Mouse (Mus musculus) hindbrain, embryonic 10.5 days (tissue): ENCODE results near the gene Nid1. TPM values are rescaled to one million over a fixed set of nuclear protein-coding genes. Genes with fewer than 3 reads are reported as not detected.

Experiments
- DNase-seq: peaks from one replicate; pipeline ENCODE4 v3.0.0-alpha.2; 2017; ENCODE audit warnings: low spot score
- H3K27ac ChIP-seq: fragments of 300-500 bp; sonication (generic); 2 replicates; pipeline ENCODE4 v1.5.1; 2016; ENCODE audit warnings: mild to moderate bottlenecking, moderate library complexity
- H3K27me3 ChIP-seq: fragments of 300-500 bp; sonication (generic); 2 replicates; pipeline ENCODE4 v1.6.1; 2016; ENCODE audit warnings: mild to moderate bottlenecking; ENCODE audit not compliant: poor library complexity, insufficient read depth, severe bottlenecking
- H3K36me3 ChIP-seq: fragments of 300-500 bp; sonication (generic); 2 replicates; pipeline ENCODE4 v1.6.1; 2016; ENCODE audit warnings: mild to moderate bottlenecking, moderate library complexity
- H3K4me1 ChIP-seq: fragments of 300-500 bp; sonication (generic); replicated peaks from 2 replicates; pipeline ENCODE4 v1.6.1; 2016; ENCODE audit warnings: mild to moderate bottlenecking
- H3K4me3 ChIP-seq: fragments of 300-500 bp; sonication (generic); 2 replicates; pipeline ENCODE4 v1.5.1; 2016; ENCODE audit warnings: mild to moderate bottlenecking, moderate library complexity
- H3K9me3 ChIP-seq: fragments of 300-500 bp; sonication (generic); 2 replicates; pipeline ENCODE4 v1.6.1; 2016; ENCODE audit warnings: mild to moderate bottlenecking, moderate library complexity
- WGBS: fragments of 180-500 bp; shearing (Covaris S2); methylation state at CpG from one replicate; pipeline ENCODE4 v1.1.7; 2016; 5-methylcytosine and 5-hydroxymethylcytosine counted together
- polyA plus RNA-seq: library from polyadenylated mRNA; unstranded; fragments of >200 nt; fragmentation: Nextera tagmentation; extraction: Ambion mirVana; gene quantifications from 2 replicates; pipeline ENCODE4 v1.2.1, GENCODE M21; 2016

Gene Nid1
- polyA plus RNA-seq, 1 experiment from 2014 or later = 43.9 TPM

GRCm38 (mm10) chr13:13546792-13547191 lies 109.4 kb downstream of the Nid1 start:
- Histone ChIP-seq H3K9me3 (0 out of 2 replicates have a peak, but pooled peaks cover 5% of the 10 kb centered on the region), H3K36me3 (no peaks in the 10 kb centered on the region), H3K27me3 (no peaks in the 10 kb centered on the region), H3K27ac (no peak overlapping the region), H3K4me3 (no peak overlapping the region), H3K4me1 (no peaks in the 10 kb centered on the region)
- 80% methylated on average over 3 of the region's 3 CpGs for WGBS
- no peak for DNase-seq

GRCm38 (mm10) chr13:13547889-13548288 lies 110.5 kb downstream of the Nid1 start:
- H3K9me3 ChIP-seq = 0 out of 2 replicates have a peak, but pooled peaks cover 5% of the 10 kb centered on the region
- no peak for DNase-seq
- no peak overlapping the region for H3K4me3 ChIP-seq
- H3K36me3 ChIP-seq = no peaks in the 10 kb centered on the region
- H3K4me1 ChIP-seq = no peaks in the 10 kb centered on the region
- no peaks in the 10 kb centered on the region for H3K27me3 ChIP-seq
- WGBS = 89% methylated on average over 4 of the region's 4 CpGs
- H3K27ac ChIP-seq = no peak overlapping the region

GRCm38 (mm10) chr13:13548431-13549190 lies 111.3 kb downstream of the Nid1 start:
- H3K27me3 ChIP-seq = no peaks in the 10 kb centered on the region
- no peak for DNase-seq
- no peak overlapping the region for H3K27ac ChIP-seq
- H3K36me3 ChIP-seq = no peaks in the 10 kb centered on the region
- 0 out of 2 replicates have a peak, but pooled peaks cover 5% of the 10 kb centered on the region for H3K9me3 ChIP-seq
- H3K4me3 ChIP-seq = no peak overlapping the region
- H3K4me1 ChIP-seq = no peaks in the 10 kb centered on the region
- 90% methylated on average over 6 of the region's 6 CpGs for WGBS

GRCm38 (mm10) chr13:13549687-13550660 lies 112.6 kb downstream of the Nid1 start:
- Histone ChIP-seq H3K27me3 (no peaks in the 10 kb centered on the region), H3K27ac (no peak overlapping the region), H3K4me1 (no peaks in the 10 kb centered on the region), H3K4me3 (no peak overlapping the region), H3K36me3 (no peaks in the 10 kb centered on the region), H3K9me3 (no peaks in the 10 kb centered on the region)
- WGBS = 79% methylated on average over 9 of the region's 9 CpGs
- DNase-seq = no peak

- Histone ChIP-seq H3K27me3 (no peaks in the 10 kb centered on the region), H3K4me1 (no peaks in the 10 kb centered on the region), H3K9me3 (no peaks in the 10 kb centered on the region), H3K36me3 (no peaks in the 10 kb centered on the region), H3K4me3 (no peak overlapping the region), H3K27ac (no peak overlapping the region)
- WGBS = 54% methylated on average over 3 of the region's 3 CpGs
- DNase-seq = no peak
These were observed 114.7 kb downstream of the Nid1 start for GRCm38 (mm10) chr13:13552020-13552419.

- WGBS = 84% methylated on average over 1 of the region's 1 CpGs
These were observed 116.3 kb downstream of the Nid1 start for GRCm38 (mm10) chr13:13553660-13554059.

GRCm38 (mm10) chr13:13555196-13555595 lies 117.8 kb downstream of the Nid1 start:
- Histone ChIP-seq H3K4me3 (no peak overlapping the region), H3K4me1 (no peaks in the 10 kb centered on the region), H3K36me3 (no peaks in the 10 kb centered on the region), H3K9me3 (no peaks in the 10 kb centered on the region), H3K27ac (no peak overlapping the region), H3K27me3 (no peaks in the 10 kb centered on the region)
- WGBS = 89% methylated on average over 3 of the region's 3 CpGs
- no peak for DNase-seq

More at GRCm38 (mm10) chr13:13553660-13554059, 116.3 kb downstream of the Nid1 start:
- DNase-seq = no peak
- no peak overlapping the region for H3K27ac ChIP-seq
- H3K4me1 ChIP-seq = no peaks in the 10 kb centered on the region
- H3K4me3 ChIP-seq = no peak overlapping the region
- H3K27me3 ChIP-seq = no peaks in the 10 kb centered on the region
- no peaks in the 10 kb centered on the region for H3K9me3 ChIP-seq
- H3K36me3 ChIP-seq = no peaks in the 10 kb centered on the region

- Histone ChIP-seq H3K27me3 (no peaks in the 10 kb centered on the region), H3K9me3 (no peaks in the 10 kb centered on the region), H3K36me3 (no peaks in the 10 kb centered on the region), H3K4me3 (no peak overlapping the region), H3K4me1 (no peaks in the 10 kb centered on the region), H3K27ac (no peak overlapping the region)
- DNase-seq = no peak
- WGBS = 84% methylated on average over 5 of the region's 5 CpGs
These were observed 119.8 kb downstream of the Nid1 start for GRCm38 (mm10) chr13:13557001-13557743.

- no peak for DNase-seq
- no peaks in the 10 kb centered on the region for H3K27me3 ChIP-seq
- WGBS = 77% methylated on average over 2 of the region's 2 CpGs
- no peaks in the 10 kb centered on the region for H3K4me1 ChIP-seq
- no peak overlapping the region for H3K4me3 ChIP-seq
- no peak overlapping the region for H3K27ac ChIP-seq
- H3K9me3 ChIP-seq = no peaks in the 10 kb centered on the region
- H3K36me3 ChIP-seq = no peaks in the 10 kb centered on the region
These were observed 120.9 kb downstream of the Nid1 start for GRCm38 (mm10) chr13:13558251-13558650.

GRCm38 (mm10) chr13:13558900-13559299 lies 121.5 kb downstream of the Nid1 start:
- Histone ChIP-seq H3K27ac (no peak overlapping the region), H3K4me3 (no peak overlapping the region), H3K9me3 (no peaks in the 10 kb centered on the region), H3K27me3 (no peaks in the 10 kb centered on the region), H3K4me1 (no peaks in the 10 kb centered on the region), H3K36me3 (no peaks in the 10 kb centered on the region)
- 86% methylated on average over 5 of the region's 5 CpGs for WGBS
- DNase-seq = no peak
